Mouse (Mus musculus): ENCODE data around the gene Usp50. TPM values are rescaled to one million over a fixed set of nuclear protein-coding genes. Genes with fewer than 3 reads are reported as not detected.

Usp50 gene
- polyA plus RNA-seq, 1 experiment from 2014 or later: 2.9 TPM

DNA sequence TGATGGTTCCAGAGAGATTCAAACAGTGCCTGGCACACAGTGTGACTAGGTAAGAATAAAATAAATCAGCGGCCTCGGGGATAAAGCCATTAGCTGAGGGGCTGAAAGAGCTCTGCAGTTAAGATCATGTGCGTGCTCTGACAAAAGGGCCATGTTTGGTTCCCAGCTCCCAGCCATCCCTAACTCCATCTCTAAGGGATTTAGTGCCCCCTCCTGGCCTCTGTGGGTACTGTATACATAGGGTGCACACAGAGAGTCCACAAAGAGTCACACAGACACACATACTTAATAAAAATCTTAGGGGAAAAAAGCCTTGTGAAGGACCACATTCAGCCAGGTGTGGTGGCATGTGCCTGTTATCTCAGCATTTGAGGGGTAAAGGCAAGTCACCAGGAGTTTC is 15.7 kb downstream of the Usp50 start:
- Histone ChIP-seq H3K36me3 (ENCODE audit: control insufficient read depth, insufficient read depth, low read length) (peaks cover 3% of the 10 kb centered on the region; the same call in 1 of the 2 replicates), H3K27ac (ENCODE audit: low read depth, low read length) (no peak overlapping the region), H3K4me3 (ENCODE audit: low read depth, low read length) (no peak overlapping the region), H3K4me1 (ENCODE audit: control insufficient read depth, insufficient read depth, low read length) (no peaks in the 10 kb centered on the region), H3K27me3 (ENCODE audit: control insufficient read depth, insufficient read depth, low read length) (no peaks in the 10 kb centered on the region), H3K4me2 (ENCODE audit: low read depth, low read length) (no peak overlapping the region), H3K9ac (replicated peaks; ENCODE audit: low read depth, low read length) (no peak overlapping the region), H3K9me3 (ENCODE audit: control insufficient read depth, low read length) (no peaks in the 10 kb centered on the region)
- 98% methylated on average over 3 of the region's 3 CpGs for WGBS
- ATAC-seq (ENCODE audit: low read depth): no peak

DNA sequence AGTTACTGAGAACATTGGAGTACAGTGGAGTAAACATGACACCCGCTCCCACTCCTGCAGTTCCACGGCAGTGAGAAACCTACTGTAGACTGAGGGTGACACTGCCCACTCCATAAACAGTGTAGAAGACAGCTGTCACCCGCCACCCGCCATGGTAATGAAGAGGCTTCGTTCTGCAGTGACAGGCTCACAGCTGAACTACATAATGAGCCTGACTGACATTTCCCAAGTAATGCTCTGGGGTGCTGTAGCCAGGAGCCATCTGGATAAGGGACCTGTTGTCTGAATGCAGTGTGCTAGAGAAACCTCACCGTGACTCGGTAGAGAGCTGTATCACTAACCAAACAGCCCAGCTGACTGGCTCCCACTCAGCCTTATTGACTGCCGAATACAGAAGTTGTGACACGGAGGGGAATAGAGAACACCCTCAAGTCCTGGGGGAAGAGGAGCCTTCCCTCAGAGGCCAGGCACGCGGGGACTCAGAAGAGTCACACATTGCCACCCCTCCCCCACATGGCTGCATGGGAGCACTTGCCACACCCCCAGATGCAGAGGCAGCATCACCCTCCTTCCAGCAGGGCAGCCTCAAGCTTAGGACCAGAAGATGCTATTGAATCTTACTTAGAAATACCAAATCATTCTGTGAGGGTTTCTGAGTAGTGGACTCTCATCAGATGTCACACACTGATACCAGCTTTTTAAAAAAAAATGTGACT is 17.2 kb downstream of the Usp50 start:
- H3K36me3 ChIP-seq (ENCODE audit: control insufficient read depth, insufficient read depth, low read length): peaks cover 14% of the 10 kb centered on the region
- H3K27ac ChIP-seq (ENCODE audit: low read depth, low read length): no peak overlapping the region
- 24% methylated on average over 11 of the region's 11 CpGs for WGBS
- H3K27me3 ChIP-seq (ENCODE audit: control insufficient read depth, insufficient read depth, low read length): no peaks in the 10 kb centered on the region
- ATAC-seq (ENCODE audit: low read depth): peak; percentile 87
- H3K9me3 ChIP-seq (ENCODE audit: control insufficient read depth, low read length): no peaks in the 10 kb centered on the region
- H3K4me3 ChIP-seq (ENCODE audit: low read depth, low read length): no peak overlapping the region
- H3K9ac ChIP-seq (replicated peaks; ENCODE audit: low read depth, low read length): no peak overlapping the region
- no peak overlapping the region for H3K4me2 ChIP-seq (ENCODE audit: low read depth, low read length)
- H3K4me1 ChIP-seq (ENCODE audit: control insufficient read depth, insufficient read depth, low read length): no peaks in the 10 kb centered on the region

DNA sequence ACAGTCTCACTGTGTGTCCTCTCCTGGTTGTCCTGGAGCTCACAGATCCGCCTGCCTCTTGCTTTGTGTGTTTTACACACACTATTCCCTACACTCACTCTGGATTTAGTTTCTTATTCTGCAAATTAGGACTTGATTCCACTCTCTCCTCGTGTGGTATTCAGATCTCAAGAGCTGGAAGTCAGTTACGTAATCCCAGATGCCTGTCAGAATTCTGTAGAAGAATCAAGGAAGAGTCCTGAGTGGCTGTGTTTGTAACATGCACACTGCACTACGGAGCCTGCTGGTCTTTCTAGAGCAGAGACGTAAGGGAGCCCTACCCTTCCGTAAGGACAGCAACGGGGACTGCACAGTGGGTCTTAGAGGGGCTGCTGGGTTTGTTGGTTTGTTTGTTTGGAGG is 23.9 kb downstream of the Usp50 start:
- H3K36me3 ChIP-seq (ENCODE audit: control insufficient read depth, insufficient read depth, low read length): peaks cover 73% of the 10 kb centered on the region
- WGBS: 95% methylated on average over 7 of the region's 7 CpGs
- no peaks in the 10 kb centered on the region for H3K4me1 ChIP-seq (ENCODE audit: control insufficient read depth, insufficient read depth, low read length)

DNA sequence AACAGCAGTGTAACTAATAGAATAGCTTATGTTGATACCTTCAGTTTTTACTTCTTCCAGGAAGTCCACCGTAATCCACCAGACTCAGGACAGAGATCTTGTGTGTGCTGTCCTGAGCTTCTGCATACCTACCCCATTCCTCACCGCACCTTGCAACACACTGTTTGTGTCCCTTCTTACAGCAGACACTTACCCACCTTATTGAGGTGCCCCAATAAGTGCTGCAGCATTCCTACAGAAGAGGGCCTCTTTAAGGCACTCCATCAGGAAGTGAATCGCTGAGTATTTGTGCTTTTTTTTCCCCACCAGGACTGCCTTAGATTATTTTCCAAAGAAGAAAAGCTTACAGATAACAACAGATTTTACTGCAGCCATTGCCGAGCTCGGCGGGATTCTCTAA is 27.6 kb downstream of the Usp50 start:
- Histone ChIP-seq H3K4me2 (ENCODE audit: low read depth, low read length) (no peak overlapping the region), H3K9ac (replicated peaks; ENCODE audit: low read depth, low read length) (no peak overlapping the region), H3K27ac (ENCODE audit: low read depth, low read length) (no peak overlapping the region), H3K36me3 (ENCODE audit: control insufficient read depth, insufficient read depth, low read length) (peaks cover 79% of the 10 kb centered on the region), H3K4me3 (ENCODE audit: low read depth, low read length) (no peak overlapping the region), H3K27me3 (ENCODE audit: control insufficient read depth, insufficient read depth, low read length) (no peaks in the 10 kb centered on the region), H3K9me3 (ENCODE audit: control insufficient read depth, low read length) (no peaks in the 10 kb centered on the region), H3K4me1 (ENCODE audit: control insufficient read depth, insufficient read depth, low read length) (no peaks in the 10 kb centered on the region)
- ATAC-seq (ENCODE audit: low read depth): no peak
- WGBS: 98% methylated on average over 6 of the region's 6 CpGs

More for the DNA sequence above, 23.9 kb downstream of the Usp50 start:
- Histone ChIP-seq H3K4me3 (ENCODE audit: low read depth, low read length) (no peak overlapping the region), H3K9me3 (ENCODE audit: control insufficient read depth, low read length) (no peaks in the 10 kb centered on the region), H3K27me3 (ENCODE audit: control insufficient read depth, insufficient read depth, low read length) (no peaks in the 10 kb centered on the region), H3K27ac (ENCODE audit: low read depth, low read length) (no peak overlapping the region), H3K9ac (replicated peaks; ENCODE audit: low read depth, low read length) (no peak overlapping the region), H3K4me2 (ENCODE audit: low read depth, low read length) (no peak overlapping the region)
- ATAC-seq (ENCODE audit: low read depth): no peak

DNA sequence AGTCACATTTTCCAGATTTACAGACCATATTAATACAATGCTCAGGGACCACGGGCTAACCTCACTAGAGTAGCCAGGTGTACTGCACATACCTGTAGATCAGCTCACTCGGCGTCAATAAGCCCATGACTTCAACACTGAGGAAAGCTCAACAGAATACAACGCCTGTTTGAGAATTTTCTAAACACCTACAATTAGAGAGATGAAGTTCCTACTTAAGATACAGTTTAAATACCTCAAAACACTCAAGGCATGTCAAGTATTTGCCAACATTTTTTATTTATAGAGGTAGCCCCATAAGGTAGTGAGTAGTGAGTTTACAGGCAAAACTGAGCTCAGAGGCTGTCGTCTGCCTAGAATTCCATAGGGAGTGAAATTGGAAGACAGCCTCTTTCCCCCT is 39.9 kb downstream of the Usp50 start:
- Histone ChIP-seq H3K27me3 (ENCODE audit: control insufficient read depth, insufficient read depth, low read length) (no peaks in the 10 kb centered on the region), H3K36me3 (ENCODE audit: control insufficient read depth, insufficient read depth, low read length) (peaks cover 43% of the 10 kb centered on the region), H3K9me3 (ENCODE audit: control insufficient read depth, low read length) (no peaks in the 10 kb centered on the region), H3K9ac (replicated peaks; ENCODE audit: low read depth, low read length) (no peak overlapping the region), H3K4me2 (ENCODE audit: low read depth, low read length) (no peak overlapping the region), H3K27ac (ENCODE audit: low read depth, low read length) (no peak overlapping the region), H3K4me3 (ENCODE audit: low read depth, low read length) (no peak overlapping the region), H3K4me1 (ENCODE audit: control insufficient read depth, insufficient read depth, low read length) (no peaks in the 10 kb centered on the region)
- ATAC-seq (ENCODE audit: low read depth): no peak
- 93% methylated on average over 5 of the region's 5 CpGs for WGBS

DNA sequence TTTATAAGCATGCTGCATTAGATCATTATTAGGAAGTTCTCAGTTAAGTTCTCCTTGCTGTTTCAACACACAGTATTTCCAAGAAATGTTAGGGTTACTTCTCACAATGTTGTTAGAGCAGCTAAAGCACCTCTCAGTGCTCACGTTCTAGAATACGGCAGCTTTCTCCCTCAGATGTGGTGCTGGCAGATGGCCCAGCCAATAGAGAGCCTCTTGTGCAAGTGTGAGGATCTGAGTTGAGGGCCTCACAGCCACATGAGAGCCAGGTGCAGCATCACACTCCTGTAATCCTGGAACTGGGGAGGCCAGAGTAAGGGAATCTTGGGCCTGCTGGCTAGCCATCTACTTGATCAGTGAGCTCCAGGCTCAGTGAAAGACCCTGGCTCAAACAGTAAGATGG is 43.0 kb downstream of the Usp50 start:
- ATAC-seq (ENCODE audit: low read depth): no peak
- 92% methylated on average over 2 of the region's 2 CpGs for WGBS
- no peaks in the 10 kb centered on the region for H3K9me3 ChIP-seq (ENCODE audit: control insufficient read depth, low read length)
- H3K27me3 ChIP-seq (ENCODE audit: control insufficient read depth, insufficient read depth, low read length): no peaks in the 10 kb centered on the region
- H3K4me3 ChIP-seq (ENCODE audit: low read depth, low read length): no peak overlapping the region
- peaks cover 45% of the 10 kb centered on the region for H3K36me3 ChIP-seq (ENCODE audit: control insufficient read depth, insufficient read depth, low read length)
- H3K4me1 ChIP-seq (ENCODE audit: control insufficient read depth, insufficient read depth, low read length): no peaks in the 10 kb centered on the region
- no peak overlapping the region for H3K4me2 ChIP-seq (ENCODE audit: low read depth, low read length)
- H3K9ac ChIP-seq (replicated peaks; ENCODE audit: low read depth, low read length): no peak overlapping the region
- H3K27ac ChIP-seq (ENCODE audit: low read depth, low read length): no peak overlapping the region

DNA sequence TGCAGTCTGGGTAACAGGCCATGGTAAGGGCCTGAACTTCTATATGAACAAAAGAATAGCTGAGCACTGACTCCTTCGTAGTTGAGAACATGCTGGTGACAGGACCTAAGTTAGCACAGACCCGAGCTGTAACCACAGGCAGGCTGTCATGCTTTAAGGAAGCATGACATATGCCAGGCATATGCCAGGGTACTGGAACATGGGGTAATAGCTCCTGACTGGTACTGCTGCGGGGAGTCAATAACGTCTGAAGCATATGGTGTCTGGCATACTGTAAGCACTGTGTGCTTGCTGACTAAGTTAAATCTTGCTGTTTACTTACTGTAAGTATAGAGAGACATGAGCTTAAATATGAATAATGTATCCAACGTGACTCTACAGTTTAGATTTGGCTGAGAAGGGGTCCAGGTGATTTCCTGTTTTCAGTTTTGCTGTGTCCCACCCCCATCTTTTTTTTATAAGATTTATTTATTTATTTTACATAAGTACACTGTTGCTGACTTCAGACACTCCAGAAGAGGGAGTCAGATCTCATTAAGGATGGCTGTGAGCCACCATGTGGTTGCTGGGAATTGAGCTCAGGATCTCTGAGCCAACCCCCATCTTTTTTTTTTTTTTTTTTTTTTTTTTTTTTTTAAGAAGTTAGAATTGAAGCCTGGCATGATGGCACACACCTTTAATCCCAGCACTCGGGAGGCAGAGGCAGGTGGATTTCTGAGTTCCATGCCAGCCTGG is 47.8 kb downstream of the Usp50 start:
- Histone ChIP-seq H3K4me2 (ENCODE audit: low read depth, low read length) (no peak overlapping the region), H3K4me3 (ENCODE audit: low read depth, low read length) (no peak overlapping the region), H3K36me3 (ENCODE audit: control insufficient read depth, insufficient read depth, low read length) (peaks cover 47% of the 10 kb centered on the region), H3K27me3 (ENCODE audit: control insufficient read depth, insufficient read depth, low read length) (no peaks in the 10 kb centered on the region), H3K27ac (ENCODE audit: low read depth, low read length) (no peak overlapping the region), H3K9ac (replicated peaks; ENCODE audit: low read depth, low read length) (no peak overlapping the region), H3K9me3 (ENCODE audit: control insufficient read depth, low read length) (no peaks in the 10 kb centered on the region), H3K4me1 (ENCODE audit: control insufficient read depth, insufficient read depth, low read length) (no peaks in the 10 kb centered on the region)
- 90% methylated on average over 6 of the region's 6 CpGs for WGBS
- ATAC-seq (ENCODE audit: low read depth): no peak

DNA sequence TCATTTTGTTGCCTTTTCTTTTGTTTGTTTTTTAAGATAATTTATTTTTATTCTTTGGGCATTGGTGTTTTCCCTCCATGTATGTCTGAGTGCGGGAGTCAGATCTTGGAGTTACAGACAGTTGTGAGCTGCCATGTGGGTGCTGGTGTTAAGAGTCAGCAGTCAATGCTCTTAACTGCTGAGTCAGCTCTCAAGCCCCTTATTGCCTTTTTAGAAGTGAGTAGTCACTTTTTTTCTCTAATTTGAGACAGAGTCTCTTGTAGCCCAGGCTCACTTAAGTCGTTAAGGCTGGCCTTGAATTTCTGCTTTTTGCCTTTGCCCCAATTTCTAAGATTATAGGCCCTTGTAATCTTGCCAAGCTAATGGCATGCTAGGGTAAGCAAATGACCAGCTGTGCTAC is 52.8 kb downstream of the Usp50 start:
- Histone ChIP-seq H3K27me3 (ENCODE audit: control insufficient read depth, insufficient read depth, low read length) (no peaks in the 10 kb centered on the region), H3K27ac (ENCODE audit: low read depth, low read length) (no peak overlapping the region), H3K4me2 (ENCODE audit: low read depth, low read length) (no peak overlapping the region), H3K36me3 (ENCODE audit: control insufficient read depth, insufficient read depth, low read length) (peaks cover 42% of the 10 kb centered on the region), H3K9ac (replicated peaks; ENCODE audit: low read depth, low read length) (no peak overlapping the region), H3K4me3 (ENCODE audit: low read depth, low read length) (no peak overlapping the region), H3K9me3 (ENCODE audit: control insufficient read depth, low read length) (no peaks in the 10 kb centered on the region), H3K4me1 (ENCODE audit: control insufficient read depth, insufficient read depth, low read length) (no peaks in the 10 kb centered on the region)
- 97% methylated on average over 2 of the region's 2 CpGs for WGBS
- ATAC-seq (ENCODE audit: low read depth): no peak

DNA sequence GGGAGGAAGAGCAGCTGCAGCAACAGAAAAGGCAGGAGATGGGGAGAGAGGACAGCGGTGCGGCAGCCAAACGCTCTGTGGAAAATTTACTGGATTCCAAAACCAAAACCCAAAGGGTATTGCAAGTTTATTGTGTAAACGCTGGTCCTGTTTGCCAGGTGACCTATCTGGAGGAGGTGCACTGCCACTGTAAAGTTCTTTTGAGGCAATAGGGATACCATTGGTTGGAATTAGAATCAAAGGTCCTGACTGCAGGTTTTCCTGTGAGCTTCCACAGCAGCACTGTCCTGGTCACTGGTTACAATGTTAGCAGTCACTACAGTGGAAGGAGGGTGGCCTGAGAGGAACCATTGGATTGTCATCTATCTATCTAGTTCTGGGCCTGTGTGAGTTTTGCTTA is 54.1 kb downstream of the Usp50 start:
- Histone ChIP-seq H3K4me2 (ENCODE audit: low read depth, low read length) (no peak overlapping the region), H3K9ac (replicated peaks; ENCODE audit: low read depth, low read length) (no peak overlapping the region), H3K4me3 (ENCODE audit: low read depth, low read length) (no peak overlapping the region), H3K36me3 (ENCODE audit: control insufficient read depth, insufficient read depth, low read length) (peaks cover 38% of the 10 kb centered on the region), H3K27me3 (ENCODE audit: control insufficient read depth, insufficient read depth, low read length) (no peaks in the 10 kb centered on the region), H3K9me3 (ENCODE audit: control insufficient read depth, low read length) (no peaks in the 10 kb centered on the region), H3K4me1 (ENCODE audit: control insufficient read depth, insufficient read depth, low read length) (no peaks in the 10 kb centered on the region), H3K27ac (ENCODE audit: low read depth, low read length) (no peak overlapping the region)
- no peak for ATAC-seq (ENCODE audit: low read depth)
- 93% methylated on average over 4 of the region's 4 CpGs for WGBS
